Mouse (Mus musculus) CH12.LX (cell line): ENCODE measurements around the gene C2cd2l. TPM values are rescaled to one million over a fixed set of nuclear protein-coding genes. Genes with fewer than 3 reads are reported as not detected.

Experiments used
- DNase-seq: peaks from one replicate; pipeline ENCODE4 v3.0.0-alpha.2; 2013; ENCODE audit errors: extremely low read depth
- H3K27ac ChIP-seq: 2 replicates; pipeline ENCODE4 v1.5.1; 2012; ENCODE audit warnings: low read depth, mild to moderate bottlenecking, control low read depth, moderate library complexity; ENCODE audit not compliant: insufficient read depth
- H3K27me3 ChIP-seq: replicated peaks from 2 replicates; pipeline ENCODE3; 2012; ENCODE audit warnings: inconsistent platforms
- H3K36me3 ChIP-seq, 2 experiments: replicated peaks in 1 of 2; 2 replicates each; pipeline versions ENCODE3 to v1.6.1; 2012; ENCODE audit warnings: inconsistent platforms in 1 of 2, low read length in 1 of 2, mild to moderate bottlenecking in 1 of 2, mixed read lengths in 1 of 2, moderate library complexity in 1 of 2; ENCODE audit not compliant: control insufficient read depth in 1 of 2, insufficient read depth in 1 of 2
- H3K4me1 ChIP-seq, 2 experiments: 2 replicates each; pipeline ENCODE4 v1.6.1; 2012; ENCODE audit warnings: inconsistent platforms in 1 of 2, moderate library complexity in 1 of 2; ENCODE audit not compliant: insufficient read depth in 2 of 2, control insufficient read depth in 1 of 2
- H3K4me2 ChIP-seq: 2 replicates; pipeline ENCODE4 v1.6.1; 2012; ENCODE audit warnings: low read depth, mild to moderate bottlenecking, control low read depth; ENCODE audit not compliant: poor library complexity, insufficient read depth, severe bottlenecking
- H3K4me3 ChIP-seq, 3 experiments: fragments of 150-350 bp in 1 of 3; sonication (generic) in 1 of 3; replicated peaks in 1 of 3; 2 replicates each; pipeline versions ENCODE3 to v1.5.1; 2011 to 2012; ENCODE audit warnings: low read depth in 2 of 3, low read length in 2 of 3, mild to moderate bottlenecking in 2 of 3, moderate library complexity in 2 of 3, control low read depth in 1 of 3, improper control_type of control experiment in 1 of 3, inconsistent platforms in 1 of 3, mixed read lengths in 1 of 3; ENCODE audit not compliant: poor library complexity in 1 of 3
- H3K79me2 ChIP-seq: replicated peaks from 2 replicates; pipeline ENCODE4 v1.6.1; 2012; ENCODE audit warnings: mild to moderate bottlenecking, moderate library complexity; ENCODE audit not compliant: control insufficient read depth, poor library complexity, insufficient read depth, severe bottlenecking; ENCODE audit errors: extremely low read depth
- H3K9ac ChIP-seq: 2 replicates; pipeline ENCODE4 v1.6.1; 2012; ENCODE audit warnings: low read depth, mild to moderate bottlenecking, control low read depth, moderate library complexity; ENCODE audit not compliant: insufficient read depth
- H3K9me3 ChIP-seq: replicated peaks from 2 replicates; pipeline ENCODE3; 2012; ENCODE audit warnings: low read length, inconsistent platforms, mixed read lengths
- CHD1 ChIP-seq: IDR thresholded peaks from 2 replicates; pipeline ENCODE4 v1.6.1; 2012; ENCODE audit warnings: low read depth, low read length, improper control_type of control experiment, inconsistent platforms
- CTCF ChIP-seq, 2 experiments: IDR thresholded peaks in 1 of 2; conservative IDR thresholded peaks in 1 of 2; 2 replicates each; pipeline ENCODE4 v1.5.1; 2011 to 2012; ENCODE audit warnings: low read depth in 2 of 2, low read length in 2 of 2, improper control_type of control experiment in 1 of 2, inconsistent platforms in 1 of 2, mild to moderate bottlenecking in 1 of 2, moderate library complexity in 1 of 2
- E2F4 ChIP-seq: IDR thresholded peaks from 2 replicates; pipeline ENCODE4 v1.6.1; 2011; ENCODE audit warnings: low read depth, low read length, improper control_type of control experiment; ENCODE audit not compliant: insufficient replicate concordance
- GABPA ChIP-seq: IDR thresholded peaks from 2 replicates; pipeline ENCODE4 v1.6.1; 2012; ENCODE audit warnings: low read depth, low read length, improper control_type of control experiment, inconsistent platforms; ENCODE audit not compliant: insufficient replicate concordance
- HCFC1 ChIP-seq: IDR thresholded peaks from 2 replicates; pipeline ENCODE4 v1.6.1; 2012; ENCODE audit warnings: low read depth, mild to moderate bottlenecking, inconsistent platforms, low read length, improper control_type of control experiment
- IRF4 ChIP-seq: IDR thresholded peaks from 2 replicates; pipeline ENCODE4 v1.6.1; 2014; ENCODE audit warnings: low read depth, mild to moderate bottlenecking, inconsistent platforms, low read length, improper control_type of control experiment
- JUN ChIP-seq: IDR thresholded peaks from 2 replicates; pipeline ENCODE4 v1.6.1; 2011; ENCODE audit warnings: low read depth, mild to moderate bottlenecking, low read length, improper control_type of control experiment, moderate library complexity; ENCODE audit not compliant: insufficient read depth
- KAT2A ChIP-seq: IDR thresholded peaks from 2 replicates; pipeline ENCODE4 v1.6.1; 2012; ENCODE audit warnings: low read length, improper control_type of control experiment, inconsistent platforms; ENCODE audit not compliant: insufficient replicate concordance
- MAFK ChIP-seq: IDR thresholded peaks from 2 replicates; pipeline ENCODE4 v1.6.1; 2011; ENCODE audit warnings: low read length, improper control_type of control experiment; ENCODE audit not compliant: insufficient replicate concordance
- MAZ ChIP-seq: IDR thresholded peaks from 2 replicates; pipeline ENCODE4 v1.6.1; 2012; ENCODE audit warnings: low read depth, mild to moderate bottlenecking, inconsistent platforms, low read length, improper control_type of control experiment, moderate library complexity
- MEF2A ChIP-seq: IDR thresholded peaks from 2 replicates; pipeline ENCODE4 v1.6.1; 2014; ENCODE audit warnings: low read depth, mild to moderate bottlenecking, inconsistent platforms, low read length, improper control_type of control experiment, borderline replicate concordance
- MYC ChIP-seq: IDR thresholded peaks from 2 replicates; pipeline ENCODE4 v1.6.1; 2011; ENCODE audit warnings: low read depth, mild to moderate bottlenecking, improper control_type of control experiment, low read length
- NELFE ChIP-seq: IDR thresholded peaks from 2 replicates; pipeline ENCODE4 v1.6.1; 2011; ENCODE audit warnings: low read depth, low read length, improper control_type of control experiment
- NRF1 ChIP-seq: IDR thresholded peaks from 2 replicates; pipeline ENCODE4 v1.6.1; 2014; ENCODE audit warnings: low read depth, mild to moderate bottlenecking, inconsistent platforms, low read length, improper control_type of control experiment, moderate library complexity
- POLR2AphosphoS2 ChIP-seq: IDR thresholded peaks from 2 replicates; pipeline ENCODE4 v1.6.1; 2011; ENCODE audit warnings: low read depth, low read length, improper control_type of control experiment
- RAD21 ChIP-seq: IDR thresholded peaks from 2 replicates; pipeline ENCODE4 v1.6.1; 2011; ENCODE audit warnings: low read depth, mild to moderate bottlenecking, low read length, improper control_type of control experiment, moderate library complexity
- RCOR1 ChIP-seq: conservative IDR thresholded peaks from 2 replicates; pipeline ENCODE4 v1.6.1; 2012; ENCODE audit warnings: low read depth, mild to moderate bottlenecking, inconsistent platforms, low read length, improper control_type of control experiment
- SIN3A ChIP-seq: IDR thresholded peaks from 2 replicates; pipeline ENCODE4 v1.6.1; 2012; ENCODE audit warnings: low read length, improper control_type of control experiment, inconsistent platforms
- SMC3 ChIP-seq: IDR thresholded peaks from 2 replicates; pipeline ENCODE4 v1.6.1; 2011; ENCODE audit warnings: low read depth, low read length, improper control_type of control experiment
- TBP ChIP-seq: conservative IDR thresholded peaks from 2 replicates; pipeline ENCODE4 v1.6.1; 2011; ENCODE audit warnings: low read depth, low read length, improper control_type of control experiment
- TCF12 ChIP-seq: IDR thresholded peaks from 2 replicates; pipeline ENCODE4 v1.6.1; 2014; ENCODE audit warnings: low read depth, mild to moderate bottlenecking, inconsistent platforms, low read length, improper control_type of control experiment
- UBTF ChIP-seq: IDR thresholded peaks from 2 replicates; pipeline ENCODE4 v1.6.1; 2012; ENCODE audit warnings: low read depth, mild to moderate bottlenecking, inconsistent platforms, low read length, improper control_type of control experiment, moderate library complexity
- USF1 ChIP-seq: IDR thresholded peaks from 2 replicates; pipeline ENCODE4 v1.6.1; 2014; ENCODE audit warnings: low read depth, mild to moderate bottlenecking, inconsistent platforms, low read length, improper control_type of control experiment
- ZC3H11A ChIP-seq: IDR thresholded peaks from 2 replicates; pipeline ENCODE4 v1.6.1; 2012; ENCODE audit warnings: low read depth, mild to moderate bottlenecking, inconsistent platforms, low read length, improper control_type of control experiment
- ZKSCAN1 ChIP-seq: IDR thresholded peaks from 2 replicates; pipeline ENCODE4 v1.6.1; 2012; ENCODE audit warnings: low read depth, inconsistent platforms, low read length, improper control_type of control experiment, borderline replicate concordance
- ZMIZ1 ChIP-seq: IDR thresholded peaks from 2 replicates; pipeline ENCODE4 v1.6.1; 2012; ENCODE audit warnings: low read depth, mild to moderate bottlenecking, inconsistent platforms, low read length, improper control_type of control experiment
- ZNF384 ChIP-seq: IDR thresholded peaks from 2 replicates; pipeline ENCODE4 v1.6.1; 2012; ENCODE audit warnings: low read depth, low read length, improper control_type of control experiment, inconsistent platforms
- dilution Hi-C: fragments of 300-500 bp; cut with MboI; formaldehyde crosslinking; loops from 2 replicates; pipeline ENCODE4 v1.14.3; 2020; ENCODE audit warnings: low sequenced_read_pairs; ENCODE audit not compliant: extremely low pct_unique_long_range_greater_than_20kb, extremely low pct_ligation_motif_present
- in situ Hi-C: fragments of 300-500 bp; cut with MboI; formaldehyde crosslinking; loops from 3 replicates; pipeline ENCODE4 v1.14.3; 2019; ENCODE audit warnings: low sequenced_read_pairs, low pct_ligation_motif_present, low pct_unique_long_range_greater_than_20kb, mixed read lengths
- polyA plus RNA-seq: library from polyadenylated mRNA; unstranded; fragments of >175 nt; gene quantifications from 2 replicates; pipeline ENCODE4 v1.2.1, GENCODE M21; 2012; ENCODE audit warnings: low read depth; ENCODE audit not compliant: insufficient read length
- total RNA-seq, 2 experiments: library from RNA; depleted of rRNA; stranded (reverse); fragments of 300-350 nt in 1 of 2; fragments of >200 nt in 1 of 2; gene quantifications; 2 replicates each; pipeline ENCODE4 v1.2.3; 2012 to 2014

The C2cd2l gene
- total and polyA plus RNA-seq, 3 experiments, result 2.9 to 7.3 (median 7.2) TPM

DNA sequence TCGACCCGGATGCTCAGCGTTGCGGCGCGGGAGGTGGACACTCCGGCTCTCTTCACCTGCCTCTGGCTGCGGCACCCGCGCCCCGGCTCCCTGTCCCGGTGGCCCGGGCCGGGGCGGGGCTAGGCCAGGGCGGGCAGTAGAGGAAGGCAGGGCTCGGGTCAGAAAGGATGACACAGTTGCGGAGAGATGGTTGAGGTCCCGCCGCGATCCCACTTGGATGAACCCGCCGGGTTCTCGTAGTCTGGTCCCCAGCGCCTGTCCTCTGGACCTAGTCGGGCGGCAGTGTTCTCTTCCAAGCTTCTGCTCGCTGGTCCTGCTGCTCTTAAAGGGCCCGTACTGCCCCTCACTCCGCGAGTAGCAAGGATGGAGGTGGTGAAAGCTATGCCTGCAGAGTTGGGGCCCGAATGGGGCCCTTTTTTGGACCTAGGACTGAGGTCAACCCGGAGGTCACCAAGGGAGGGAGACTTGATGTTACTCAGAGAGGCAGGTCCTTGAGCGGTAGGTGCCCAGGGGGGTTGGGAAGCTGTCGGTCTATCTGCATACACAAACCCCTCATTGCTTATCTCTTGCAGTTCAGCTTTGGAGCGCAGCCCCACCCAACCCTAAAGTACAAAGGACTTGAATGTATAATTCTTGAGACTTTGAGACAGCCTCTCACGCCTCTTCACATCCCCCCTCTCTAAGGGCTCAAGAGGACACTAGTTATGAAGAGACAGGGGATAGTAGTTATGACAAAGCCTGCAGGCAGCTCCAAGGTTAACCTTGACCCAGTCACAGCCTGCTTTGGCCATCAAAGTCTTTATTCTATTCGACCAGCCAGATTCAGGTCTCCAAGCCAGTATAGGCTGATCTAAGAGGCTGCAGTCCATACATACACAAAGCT is 31.8 kb downstream of the C2cd2l start, which contains the start of gene Abcg4:
TSS of gene Abcg4 (minus strand) at position 540 of the 883 bp plus-strand sequence.
- Histone ChIP-seq H3K27ac (no peak within 1 kb of the TSS), H3K4me3 (no peak within 1 kb of the TSS)
- dilution Hi-C loops, result no loop called here
- TF ChIP-seq MAFK (no peak), HCFC1 (no peak), ZMIZ1 (no peak), MAZ (no peak), UBTF (no peak), RAD21 (no peak), NELFE (no peak), KAT2A (no peak), ZNF384 (no peak), POLR2AphosphoS2 (no peak), MYC (no peak), ZKSCAN1 (no peak), ZC3H11A (no peak), IRF4 (no peak), SMC3 (no peak), NRF1 (no peak), CTCF (conservative IDR thresholded peaks at IDR 0.05 in 1 of 2, IDR thresholded peaks at IDR 0.05 in 1 of 2; ENCODE audit: low read depth in 2 of 2, low read length in 2 of 2) (no peak)
- TF ChIP-seq, all 38 proteins: peak for 0
- no peaks in the 10 kb centered on the region for H3K4me1 ChIP-seq
- peaks cover 6% of the 10 kb centered on the region for H3K9me3 ChIP-seq
- no peaks in the 10 kb centered on the region for H3K79me2 ChIP-seq
- DNase-seq, result no peak
- H3K9ac ChIP-seq, result no peak within 1 kb of the TSS
- in situ Hi-C loops, result no loop called here
- no peaks in the 10 kb centered on the region for H3K27me3 ChIP-seq
- H3K36me3 ChIP-seq, result peaks cover 22 to 65% of the 10 kb centered on the region in 2 experiments
- no peak within 1 kb of the TSS for H3K4me2 ChIP-seq

GRCm38 (mm10) chr9:44287401-44288075 is 32.5 kb downstream of the C2cd2l start:
- H3K9ac ChIP-seq, result no peak overlapping the region
- H3K9me3 ChIP-seq, result peaks cover 6% of the 10 kb centered on the region
- H3K27me3 ChIP-seq, result no peaks in the 10 kb centered on the region
- H3K36me3 ChIP-seq, result peaks cover 17 to 60% of the 10 kb centered on the region in 2 experiments
- H3K4me2 ChIP-seq, result no peak overlapping the region
- H3K79me2 ChIP-seq, result no peaks in the 10 kb centered on the region
- no peak for TF ChIP-seq CHD1
- TF ChIP-seq E2F4, result no peak
- TF ChIP-seq RCOR1, result no peak
- TF ChIP-seq MAFK, result no peak
- TF ChIP-seq JUN, result no peak
- TF ChIP-seq UBTF, result no peak
- no peak for TF ChIP-seq TBP
- TF ChIP-seq USF1, result no peak
- no peak for TF ChIP-seq SIN3A
- TF ChIP-seq RAD21, result no peak
- TF ChIP-seq TCF12, result no peak
- no peak for TF ChIP-seq GABPA
- TF ChIP-seq MEF2A, result no peak
- dilution Hi-C loops, result no loop called here
- DNase-seq, result no peak
- no peaks in the 10 kb centered on the region for H3K4me1 ChIP-seq
- H3K4me3 ChIP-seq, result no peak overlapping the region
- in situ Hi-C loops, result no loop called here
- H3K27ac ChIP-seq, result no peak overlapping the region
